Mouse (Mus musculus): ENCODE measurements at regions not wholly inside any gene's neighbourhood (a gene's known extent, or its start where the extent isn't known, plus 50 kb on each side); places are given as distances from the start of the nearest gene placed in this dataset.

DNA sequence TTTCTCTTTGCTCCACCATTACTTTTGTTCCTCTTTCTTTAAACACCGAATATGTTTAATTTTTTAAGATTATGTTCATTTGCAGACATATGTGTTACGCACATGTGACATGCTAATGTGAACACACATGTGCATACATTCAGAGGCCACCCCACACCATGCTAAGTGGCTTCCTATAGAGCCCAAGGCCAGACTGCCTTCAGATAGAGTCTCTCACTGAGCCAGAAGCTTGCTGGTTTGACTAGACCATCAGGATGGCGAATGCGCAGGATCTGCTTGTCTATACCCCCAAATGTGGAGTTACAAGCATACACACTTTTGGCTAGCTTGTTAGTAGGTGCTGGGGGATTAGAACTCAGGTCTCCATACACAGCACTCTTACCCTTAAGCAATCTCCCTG lies 121.3 kb upstream of the Cxxc4 start:
- DNase-seq = no peak

DNA sequence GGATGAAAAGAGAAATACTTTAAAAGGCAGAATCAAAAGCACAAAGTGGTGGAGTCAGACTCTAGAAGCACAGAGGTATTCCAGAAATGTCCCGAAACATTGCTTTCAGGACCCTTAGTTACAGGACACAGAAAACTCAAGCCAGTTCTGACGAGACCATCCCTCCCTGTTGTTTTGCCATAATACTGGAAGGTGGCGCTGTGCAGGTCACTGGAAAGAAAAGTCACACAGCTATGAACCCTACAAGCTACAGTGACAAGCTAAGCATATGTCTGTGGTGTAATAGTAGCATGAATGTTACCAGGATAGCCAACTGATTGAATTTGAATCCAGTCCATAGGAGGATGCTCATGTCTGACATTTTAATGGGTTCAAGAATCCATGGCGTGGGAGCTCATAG lies 117.4 kb upstream of the Cxxc4 start:
- DNase-seq = no peak

DNA sequence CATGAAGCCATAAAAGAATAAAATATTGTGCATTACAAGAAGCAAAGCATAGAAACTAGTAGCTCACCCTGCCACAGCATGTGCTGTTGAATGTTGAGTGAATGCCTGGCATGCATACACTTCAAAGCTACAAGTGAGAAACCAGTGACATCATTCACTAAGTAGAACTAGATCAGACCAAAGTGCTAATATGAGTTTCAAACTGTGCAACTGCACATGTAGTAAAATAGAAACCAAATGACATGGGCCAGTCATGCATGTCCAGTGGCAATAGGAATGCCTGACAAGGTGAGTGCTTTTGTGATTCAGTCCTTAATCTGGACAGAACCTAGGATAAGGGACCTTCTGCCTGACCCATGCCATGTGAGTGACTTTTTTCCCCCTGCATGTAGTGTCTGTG lies 111.3 kb upstream of the Cxxc4 start:
- DNase-seq = no peak

DNA sequence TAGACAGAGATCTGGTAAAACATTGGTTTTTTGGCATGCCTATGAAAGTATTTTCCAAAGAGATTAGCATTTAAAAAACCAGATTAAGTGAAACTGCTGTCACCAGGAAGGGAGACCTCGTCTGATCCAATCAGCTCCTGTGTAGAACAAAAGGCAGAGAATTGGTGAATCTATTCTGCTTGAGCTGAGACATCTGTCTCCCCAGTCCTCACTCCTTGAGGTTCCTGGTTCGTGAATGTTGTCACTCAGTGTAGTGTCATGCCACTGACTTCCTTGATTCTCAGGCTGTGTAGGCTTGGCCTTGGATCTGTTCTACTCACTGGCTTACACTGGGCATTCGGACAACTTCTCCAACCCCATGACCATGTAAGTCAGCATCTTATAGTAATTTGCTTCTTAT lies 105.9 kb upstream of the Cxxc4 start:
- DNase-seq = no peak

DNA sequence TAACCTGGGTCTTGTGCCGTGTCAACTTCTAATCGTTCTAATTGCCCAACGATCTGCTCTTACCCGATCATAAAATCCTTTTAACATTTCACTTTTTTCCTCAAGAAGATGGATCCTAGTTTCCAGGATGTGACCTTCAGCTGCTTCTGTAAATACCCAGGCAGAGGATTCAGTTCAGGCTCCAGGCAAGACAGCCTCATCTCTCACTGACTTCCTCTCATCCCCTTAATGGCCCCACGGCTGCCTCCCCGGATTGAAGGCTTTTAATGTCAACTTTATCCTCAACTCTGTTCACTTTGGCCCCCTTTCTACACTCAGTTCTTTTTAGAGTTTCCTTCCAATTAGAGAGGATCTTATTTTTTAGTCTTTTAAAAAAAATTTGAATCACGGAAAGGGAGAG lies 91.0 kb upstream of the Cxxc4 start:
- DNase-seq = no peak

DNA sequence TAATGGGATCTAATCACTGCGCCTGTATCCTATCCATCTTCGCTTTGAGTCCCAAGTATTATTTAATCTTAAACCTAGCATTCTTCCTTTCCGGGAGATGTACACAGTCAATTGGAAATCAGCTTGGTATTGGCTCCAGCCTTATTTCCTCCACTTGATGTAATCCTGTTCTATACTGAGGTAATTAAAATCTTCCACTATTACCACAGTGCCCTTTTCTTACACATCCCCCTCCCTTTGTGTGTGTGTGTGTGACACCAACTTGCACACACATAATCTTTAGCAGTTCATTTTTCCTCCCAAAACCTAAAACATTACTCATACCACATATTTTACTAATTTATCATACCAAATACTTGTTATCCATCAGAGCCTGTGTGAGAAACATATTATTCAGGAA lies 90.3 kb upstream of the Cxxc4 start:
- DNase-seq = no peak

DNA sequence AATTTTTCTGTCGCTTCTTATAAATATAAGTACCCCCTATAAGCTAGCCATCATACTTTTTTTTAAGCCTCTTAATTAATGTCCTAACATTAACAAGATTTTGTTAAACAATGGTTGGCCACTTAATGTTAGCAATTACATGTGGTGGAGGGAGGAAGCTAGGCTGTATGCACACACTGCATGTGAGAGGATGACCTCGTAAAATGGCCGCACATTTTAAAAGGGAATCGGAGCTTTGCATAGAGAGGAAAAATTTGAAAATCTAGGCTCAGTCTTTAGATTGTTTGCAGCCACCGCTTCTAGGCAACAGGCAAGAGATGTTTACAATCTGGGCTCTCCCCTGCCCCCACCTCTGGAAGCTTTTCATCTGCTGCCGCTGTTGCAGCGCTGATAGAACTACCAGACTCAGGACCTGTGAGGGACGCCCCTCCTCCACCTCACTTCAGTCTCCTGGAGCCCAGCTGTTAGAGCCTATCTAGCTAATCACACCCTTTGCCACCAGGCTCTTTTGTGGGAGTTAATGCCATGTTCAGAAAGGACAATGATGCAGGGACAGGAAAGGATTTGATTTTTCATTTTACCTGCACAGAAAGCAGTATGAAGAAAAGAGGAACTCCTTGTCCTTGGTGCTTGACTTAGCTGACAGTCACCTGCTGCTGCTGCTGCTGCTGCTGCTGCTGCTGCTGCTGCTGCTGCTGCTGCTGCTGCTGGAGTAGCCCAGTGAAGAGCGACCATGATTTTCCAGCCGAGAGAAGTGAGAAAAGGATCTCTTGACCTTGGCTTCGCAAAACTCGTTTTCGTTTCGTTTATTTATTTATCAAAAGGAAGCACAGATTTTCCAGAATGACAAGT lies 89.7 kb upstream of the Cxxc4 start:
- DNase-seq = no peak

DNA sequence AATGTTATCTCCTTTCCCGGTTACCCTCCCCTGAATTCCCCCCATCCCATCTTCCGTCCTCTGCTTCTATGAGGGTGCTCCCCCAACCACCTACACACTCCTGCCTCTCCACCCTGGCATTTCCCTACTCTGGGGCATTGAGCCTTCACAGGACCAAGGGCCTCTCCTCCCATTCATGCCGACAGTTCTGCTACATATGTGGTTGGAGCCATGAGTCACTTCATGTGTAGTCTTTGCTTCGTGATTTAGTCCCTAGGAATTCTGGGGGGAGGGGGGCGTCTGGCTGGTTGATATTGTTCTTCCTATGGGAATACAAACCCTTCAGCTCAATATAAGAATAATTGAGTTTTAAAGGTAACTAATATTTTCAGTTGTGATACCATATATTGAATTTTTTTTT lies 74.0 kb upstream of the Cxxc4 start:
- no peak for DNase-seq

DNA sequence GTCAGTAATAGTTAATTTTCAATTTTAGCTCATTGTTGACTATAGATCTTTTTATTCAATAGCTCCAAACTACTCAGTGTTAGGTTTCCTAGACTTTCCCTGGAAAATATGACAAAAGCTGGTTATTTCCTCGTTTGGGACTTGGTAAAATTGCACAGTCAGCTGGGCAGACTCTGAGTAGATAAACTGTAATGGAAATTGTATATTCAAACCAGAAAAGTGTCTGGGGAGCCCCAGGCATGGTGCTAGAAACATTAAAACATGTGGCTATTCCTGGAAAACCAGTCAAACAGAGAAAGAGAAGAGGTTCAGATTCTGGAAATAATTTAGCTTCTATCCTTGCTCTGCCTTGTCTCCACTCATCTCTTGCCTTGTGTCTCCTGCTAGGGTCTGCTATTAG lies 66.4 kb upstream of the Cxxc4 start:
- DNase-seq = no peak

DNA sequence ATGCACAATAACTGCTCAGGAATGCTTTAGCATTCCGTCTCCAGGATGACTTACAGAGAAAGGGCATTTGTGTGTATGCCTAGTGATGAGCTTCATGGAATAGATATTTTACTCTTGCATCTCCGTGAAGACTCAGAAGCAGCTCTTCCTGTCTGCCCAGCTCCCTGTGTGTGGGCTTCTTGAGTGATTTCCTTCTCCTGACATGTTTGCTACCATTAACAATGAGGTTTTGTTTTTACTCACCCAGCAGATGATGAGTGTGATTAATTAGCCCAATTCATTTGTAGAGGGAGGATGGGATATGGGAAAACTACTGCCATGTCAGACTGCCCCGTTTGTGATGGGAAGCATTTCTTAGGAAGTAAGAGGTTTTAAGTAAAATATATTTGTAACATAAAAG lies 63.9 kb upstream of the Cxxc4 start:
- DNase-seq = no peak

DNA sequence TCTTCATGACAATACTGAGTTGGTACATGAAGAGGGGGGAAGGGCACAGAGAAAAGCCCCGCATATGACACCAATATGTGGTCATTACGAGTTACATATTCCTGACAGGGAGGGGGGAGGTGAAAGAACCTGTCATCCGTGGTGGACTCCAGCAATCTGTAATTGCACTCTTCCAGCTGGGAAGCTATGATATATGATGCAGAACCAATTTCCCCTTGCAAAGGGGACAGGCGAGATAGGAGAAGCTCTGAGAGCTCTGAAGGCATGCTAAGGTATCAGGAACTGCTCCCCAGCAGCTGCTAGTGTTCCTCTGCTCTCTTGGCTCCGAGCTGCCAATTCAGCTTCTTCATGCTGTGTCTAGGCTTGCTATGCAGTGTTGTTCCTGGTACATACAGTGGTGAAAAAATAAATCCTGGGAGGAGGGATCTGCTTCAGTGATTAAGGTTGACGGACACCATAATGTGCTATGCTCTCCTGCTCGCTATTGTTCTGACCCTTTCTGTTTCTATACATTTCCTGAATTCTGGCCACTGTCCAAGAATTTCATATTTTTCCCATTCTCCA lies 57.7 kb upstream of the Cxxc4 start:
- no peak for DNase-seq

DNA sequence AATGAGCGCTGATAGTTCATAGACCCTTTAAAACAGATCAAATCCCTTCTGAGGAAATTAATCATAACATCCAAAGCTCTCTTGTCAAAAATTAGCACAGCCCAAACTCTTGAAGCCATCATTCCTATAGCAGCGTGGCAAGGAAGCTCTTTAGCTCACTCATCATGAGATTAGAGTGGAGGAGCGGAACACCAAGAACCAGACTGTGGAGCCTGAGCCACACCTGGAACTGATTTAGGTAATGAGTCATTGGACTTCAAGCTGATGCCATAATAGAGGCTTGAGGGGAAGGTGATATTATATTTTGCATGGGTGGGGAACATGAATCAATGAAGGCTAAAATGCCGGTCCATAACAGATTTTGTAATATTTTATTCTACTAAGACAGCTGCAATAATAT lies 52.2 kb upstream of the Cxxc4 start:
- no peak for DNase-seq
